Mouse (Mus musculus): ENCODE measurements at regions not wholly inside any gene's neighbourhood (a gene's known extent, or its start where the extent isn't known, plus 50 kb on each side); places are given as distances from the start of the nearest gene placed in this dataset.

GRCm38 (mm10) chrX:164745552-164746217 is 234.5 kb downstream of the Mospd2 start:
- no peak for TF ChIP-seq CTCF (IDR thresholded peaks at IDR 0.05; ENCODE audit: low read depth, low read length)
- TF ChIP-seq POLR2A (IDR thresholded peaks at IDR 0.05; ENCODE audit: extremely low read depth, insufficient read depth, low read length) = no peak
